ENCODE assay signal across 25 mouse cellular contexts in the genomic region with DNA sequence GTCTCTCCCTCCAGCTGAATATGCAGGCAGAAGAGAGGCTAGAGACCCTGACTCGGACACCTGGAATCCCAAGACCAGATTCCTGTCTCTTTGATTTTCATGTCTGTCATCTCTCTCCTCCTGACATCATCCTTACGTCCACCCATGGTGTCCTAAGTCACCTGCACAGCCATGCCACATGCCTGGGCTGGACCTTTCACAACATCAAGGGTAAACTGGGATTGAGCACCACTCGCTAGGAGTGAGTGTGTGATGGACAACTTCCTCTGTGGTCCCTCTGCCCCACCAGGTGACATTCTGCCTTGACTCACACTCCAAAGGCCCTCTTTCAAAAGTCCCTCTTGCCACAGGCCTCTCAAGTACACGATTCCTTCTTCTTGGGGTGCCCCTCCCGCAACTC.
DNase-seq lines count a peak whose midpoint lies in the region; ATAC-seq and TF ChIP-seq lines count a peak whose summit lies in the region.
"Had no signal": no experiment of that assay in that cellular context is flagged by ENCODE, and none has a peak within 500 bp of the region (broad histone marks: within the 10 kb centered on the region; RNA-seq: fewer than 3 reads in every experiment).

No protein-coding gene starts in this region.

- no peak for ATAC-seq in forebrain, embryonic 12.5 days (ENCODE audit: low FRiP score)
- ATAC-seq in forebrain, embryonic 15.5 days (replicated peaks): no peak
- ATAC-seq in lung, embryonic 14.5 days (ENCODE audit: insufficient read depth): no peak
- no peak for ATAC-seq in midbrain, embryonic 11.5 days (ENCODE audit: low FRiP score)
- no peak for ATAC-seq in midbrain, embryonic 14.5 days (ENCODE audit: low FRiP score, low TSS enrichment)
- ATAC-seq: Patski had no signal

- no peak overlapping the region for H3K9ac ChIP-seq in forebrain, embryonic 12.5 days
- no peak overlapping the region for H3K9ac ChIP-seq in forebrain, embryonic 15.5 days (replicated peaks)
- H3K9ac ChIP-seq in lung, embryonic 14.5 days: no peak overlapping the region
- no peak overlapping the region for H3K9ac ChIP-seq in midbrain, embryonic 11.5 days (ENCODE audit: low read length)
- H3K9ac ChIP-seq in midbrain, embryonic 14.5 days (replicated peaks; ENCODE audit: low read length): no peak overlapping the region
- H3K9ac ChIP-seq: embryonic facial prominence, embryonic 13.5 days; hindbrain, embryonic 12.5 days; hindbrain, embryonic 15.5 days had no signal

- WGBS in forebrain, embryonic 12.5 days: 83% methylated on average over 5 of the region's 5 CpGs
- 86% methylated on average over 5 of the region's 5 CpGs for WGBS in forebrain, embryonic 15.5 days
- WGBS in lung, embryonic 14.5 days: 66% methylated on average over 5 of the region's 5 CpGs
- 88% methylated on average over 5 of the region's 5 CpGs for whole genome bisulfite sequencing in midbrain, embryonic 11.5 days
- 81% methylated on average over 5 of the region's 5 CpGs for WGBS in midbrain, embryonic 14.5 days
- 72% methylated on average over 5 of the region's 5 CpGs for WGBS in limb, embryonic 10.5 days
- 73% methylated on average over 5 of the region's 5 CpGs for WGBS in thymus, adult 2 months

- no peaks in the 10 kb centered on the region for H3K36me3 ChIP-seq in forebrain, embryonic 12.5 days (replicated peaks)
- no peaks in the 10 kb centered on the region for H3K36me3 ChIP-seq in forebrain, embryonic 15.5 days
- no peaks in the 10 kb centered on the region for H3K36me3 ChIP-seq in lung, embryonic 14.5 days (ENCODE audit: insufficient read depth)
- H3K36me3 ChIP-seq in midbrain, embryonic 11.5 days (ENCODE audit: control insufficient read depth, insufficient read depth, low read length): no peaks in the 10 kb centered on the region
- H3K36me3 ChIP-seq in midbrain, embryonic 14.5 days (ENCODE audit: control insufficient read depth, insufficient read depth, low read length): no peaks in the 10 kb centered on the region
- H3K36me3 ChIP-seq in limb, embryonic 10.5 days: no peaks in the 10 kb centered on the region
- H3K36me3 ChIP-seq in thymus, adult 2 months (ENCODE audit: control insufficient read depth, insufficient read depth, low read length): no peaks in the 10 kb centered on the region
- H3K36me3 ChIP-seq: embryonic facial prominence, embryonic 13.5 days; G1E; hindbrain, embryonic 12.5 days; hindbrain, embryonic 15.5 days had no signal

- H3K9me3 ChIP-seq in forebrain, embryonic 12.5 days: no peaks in the 10 kb centered on the region
- H3K9me3 ChIP-seq in forebrain, embryonic 15.5 days: no peaks in the 10 kb centered on the region
- H3K9me3 ChIP-seq in lung, embryonic 14.5 days (ENCODE audit: low read depth, low read length): no peaks in the 10 kb centered on the region
- no peaks in the 10 kb centered on the region for H3K9me3 ChIP-seq in midbrain, embryonic 11.5 days (ENCODE audit: control insufficient read depth, low read length)
- H3K9me3 ChIP-seq in midbrain, embryonic 14.5 days (ENCODE audit: control insufficient read depth, low read length): no peaks in the 10 kb centered on the region
- no peaks in the 10 kb centered on the region for H3K9me3 ChIP-seq in limb, embryonic 10.5 days (replicated peaks)
- H3K9me3 ChIP-seq: embryonic facial prominence, embryonic 13.5 days; hindbrain, embryonic 12.5 days; hindbrain, embryonic 15.5 days had no signal

- DNase-seq in lung, embryonic 14.5 days: no peak
- no peak for DNase-seq in lung, postnatal 4 days
- DNase-seq in midbrain, embryonic 11.5 days (ENCODE audit: low spot score, missing footprints): peak; percentile 72
- no peak for DNase-seq in midbrain, embryonic 14.5 days
- DNase-seq in limb, embryonic 10.5 days (ENCODE audit: low spot score): no peak
- DNase-seq in thymus, adult 2 months: no peak
- DNase-seq: adrenal gland, postnatal 10 days; adrenal gland, postnatal 36 days; B cell, adult 2 months; cerebellum, adult 11 months; cerebellum, adult 2 months; cerebellum, adult 9-11 months; cerebellum, postnatal 25 days; gastrocnemius, postnatal 10 days; gastrocnemius, postnatal 36 days; heart, postnatal 36 days had no signal

- TF ChIP-seq POLR2A in thymus, adult 2 months (IDR thresholded peaks at IDR 0.05; ENCODE audit: control insufficient read depth, extremely low read depth, insufficient read depth, low read length, poor library complexity): no peak

- H3K27me3 ChIP-seq in forebrain, embryonic 12.5 days: peaks cover 5% of the 10 kb centered on the region; the same call in 1 of the 2 replicates
- H3K27me3 ChIP-seq in forebrain, embryonic 15.5 days: no peaks in the 10 kb centered on the region
- H3K27me3 ChIP-seq in lung, embryonic 14.5 days (ENCODE audit: insufficient read depth, low read length): no peaks in the 10 kb centered on the region
- no peaks in the 10 kb centered on the region for H3K27me3 ChIP-seq in midbrain, embryonic 11.5 days (ENCODE audit: control insufficient read depth, insufficient read depth, low read length)
- no peaks in the 10 kb centered on the region for H3K27me3 ChIP-seq in midbrain, embryonic 14.5 days (ENCODE audit: control insufficient read depth, insufficient read depth, low read length)
- 0 out of 2 replicates have a peak, but pooled peaks cover 21% of the 10 kb centered on the region for H3K27me3 ChIP-seq in limb, embryonic 10.5 days (ENCODE audit: low read depth, poor library complexity, severe bottlenecking)
- H3K27me3 ChIP-seq in thymus, adult 2 months (ENCODE audit: control insufficient read depth, insufficient read depth, low read length): no peaks in the 10 kb centered on the region
- H3K27me3 ChIP-seq: CH12.LX; embryonic facial prominence, embryonic 13.5 days; hindbrain, embryonic 15.5 days had no signal

- 0 out of 2 replicates have a peak overlapping the region, but pooled peaks have one; percentile 13 for H3K27ac ChIP-seq in forebrain, embryonic 12.5 days
- H3K27ac ChIP-seq in forebrain, embryonic 15.5 days (replicated peaks): no peak overlapping the region
- H3K27ac ChIP-seq in lung, embryonic 14.5 days (ENCODE audit: low read depth): peak overlapping the region; percentile 58
- H3K27ac ChIP-seq in midbrain, embryonic 11.5 days (ENCODE audit: low read depth, low read length): no peak overlapping the region
- H3K27ac ChIP-seq in midbrain, embryonic 14.5 days (replicated peaks; ENCODE audit: low read depth, low read length): no peak overlapping the region
- H3K27ac ChIP-seq in limb, embryonic 10.5 days: 0 out of 2 replicates have a peak overlapping the region, but pooled peaks have one; percentile 84
- H3K27ac ChIP-seq in thymus, adult 2 months (ENCODE audit: control insufficient read depth, insufficient read depth, low read length): no peak overlapping the region
- H3K27ac ChIP-seq: embryonic facial prominence, embryonic 13.5 days; hindbrain, embryonic 12.5 days; hindbrain, embryonic 15.5 days had no signal

- TF ChIP-seq CTCF in lung, embryonic 14.5 days (IDR thresholded peaks at IDR 0.05; ENCODE audit: low read depth): no peak
- no peak for TF ChIP-seq CTCF in thymus, adult 2 months (IDR thresholded peaks at IDR 0.05; ENCODE audit: borderline replicate concordance, control insufficient read depth, extremely low read depth, insufficient read depth, low read length, poor library complexity)

- no peak overlapping the region for H3K4me3 ChIP-seq in forebrain, embryonic 12.5 days (replicated peaks)
- no peak overlapping the region for H3K4me3 ChIP-seq in forebrain, embryonic 15.5 days
- no peak overlapping the region for H3K4me3 ChIP-seq in lung, embryonic 14.5 days (ENCODE audit: low read depth, low read length)
- no peak overlapping the region for H3K4me3 ChIP-seq in midbrain, embryonic 11.5 days (ENCODE audit: low read depth, low read length)
- H3K4me3 ChIP-seq in midbrain, embryonic 14.5 days (replicated peaks; ENCODE audit: low read depth, low read length): no peak overlapping the region
- H3K4me3 ChIP-seq in limb, embryonic 10.5 days: no peak overlapping the region
- no peak overlapping the region for H3K4me3 ChIP-seq in thymus, adult 2 months (ENCODE audit: control insufficient read depth, insufficient read depth, low read length)
- H3K4me3 ChIP-seq: embryonic facial prominence, embryonic 13.5 days; erythroblast, embryonic 14.5 days; hindbrain, embryonic 12.5 days; hindbrain, embryonic 15.5 days had no signal

- H3K4me2 ChIP-seq in forebrain, embryonic 12.5 days: no peak overlapping the region
- H3K4me2 ChIP-seq in forebrain, embryonic 15.5 days (replicated peaks): no peak overlapping the region
- no peak overlapping the region for H3K4me2 ChIP-seq in lung, embryonic 14.5 days
- H3K4me2 ChIP-seq in midbrain, embryonic 11.5 days: no peak overlapping the region
- no peak overlapping the region for H3K4me2 ChIP-seq in midbrain, embryonic 14.5 days (ENCODE audit: low read length)
- H3K4me2 ChIP-seq: embryonic facial prominence, embryonic 13.5 days; hindbrain, embryonic 15.5 days had no signal

- peaks cover 27% of the 10 kb centered on the region for H3K4me1 ChIP-seq in forebrain, embryonic 12.5 days
- peaks cover 10% of the 10 kb centered on the region for H3K4me1 ChIP-seq in forebrain, embryonic 15.5 days
- peaks cover 22% of the 10 kb centered on the region for H3K4me1 ChIP-seq in lung, embryonic 14.5 days (ENCODE audit: insufficient read depth)
- H3K4me1 ChIP-seq in midbrain, embryonic 11.5 days (ENCODE audit: control insufficient read depth, insufficient read depth, low read length): peaks cover 11% of the 10 kb centered on the region
- peaks cover 13% of the 10 kb centered on the region; the same call in 1 of the 2 replicates for H3K4me1 ChIP-seq in midbrain, embryonic 14.5 days (ENCODE audit: control insufficient read depth, insufficient read depth, low read length)
- peaks cover 34% of the 10 kb centered on the region for H3K4me1 ChIP-seq in limb, embryonic 10.5 days
- H3K4me1 ChIP-seq in thymus, adult 2 months (replicated peaks; ENCODE audit: control insufficient read depth, insufficient read depth, low read length): peaks cover 77% of the 10 kb centered on the region

Comparison
In these comparisons a context has a peak if more than half of its experiments do, and no peak if none do; other contexts are left out.
1. H3K27ac ChIP-seq: peak in forebrain, embryonic 12.5 days (single experiment), lung, embryonic 14.5 days (single experiment) and limb, embryonic 10.5 days (single experiment); none in forebrain, embryonic 15.5 days (single experiment), midbrain, embryonic 11.5 days (single experiment), midbrain, embryonic 14.5 days (single experiment) and thymus, adult 2 months (single experiment).